Mouse (Mus musculus): ENCODE measurements around the gene Pigx. TPM values are rescaled to one million over a fixed set of nuclear protein-coding genes. Genes with fewer than 3 reads are reported as not detected.
"Not testable (repeated sequence)": the region's sequence is repeated elsewhere in the genome, so short reads cannot be mapped to it uniquely, and the experiment has no call there.

Pigx gene
- polyA plus RNA-seq, 1 experiment from 2014 or later = 153 TPM

- Histone ChIP-seq H3K9me3 (replicated peaks) (peaks cover 7% of the 10 kb centered on the region; the same call in 1 of the 2 replicates), H3K27ac (replicated peaks) (no peak overlapping the region), H3K36me3 (peaks cover 52% of the 10 kb centered on the region), H3K4me3 (no peak overlapping the region), H3K27me3 (ENCODE audit: low read depth, poor library complexity, severe bottlenecking) (no peaks in the 10 kb centered on the region), H3K4me1 (peaks cover 25% of the 10 kb centered on the region)
- no peak for DNase-seq (ENCODE audit: low spot score)
- 94% methylated on average over 13 of the region's 13 CpGs for WGBS
Observed at GRCm38 (mm10) chr16:32102295-32102694, 2.8 kb upstream of the Pigx start.

- Histone ChIP-seq H3K4me1 (peaks cover 25% of the 10 kb centered on the region), H3K36me3 (peaks cover 45% of the 10 kb centered on the region), H3K27ac (replicated peaks) (peak overlapping the region; percentile 94), H3K9me3 (replicated peaks) (no peaks in the 10 kb centered on the region), H3K27me3 (ENCODE audit: low read depth, poor library complexity, severe bottlenecking) (no peaks in the 10 kb centered on the region), H3K4me3 (peak overlapping the region; percentile 85)
- under 1% methylated on average over 39 of the region's 39 CpGs for WGBS
- no peak for DNase-seq (ENCODE audit: low spot score)
Observed at GRCm38 (mm10) chr16:32098897-32099637, 473 bp downstream of the Pigx start.

- WGBS = 93% methylated on average over 2 of the region's 2 CpGs
- H3K4me3 ChIP-seq = not testable (repeated sequence)
Observed at GRCm38 (mm10) chr16:32097757-32098156, 1.8 kb downstream of the Pigx start.

GRCm38 (mm10) chr16:32091466-32091865 lies 8.1 kb downstream of the Pigx start:
- Histone ChIP-seq H3K36me3 (peaks cover 89% of the 10 kb centered on the region), H3K27ac (replicated peaks) (no peak overlapping the region), H3K9me3 (replicated peaks) (no peaks in the 10 kb centered on the region), H3K4me1 (no peaks in the 10 kb centered on the region), H3K4me3 (no peak overlapping the region), H3K27me3 (ENCODE audit: low read depth, poor library complexity, severe bottlenecking) (no peaks in the 10 kb centered on the region)
- WGBS = 97% methylated on average over 7 of the region's 7 CpGs
- no peak for DNase-seq (ENCODE audit: low spot score)

More at GRCm38 (mm10) chr16:32097757-32098156, 1.8 kb downstream of the Pigx start:
- Histone ChIP-seq H3K36me3 (peaks cover 37% of the 10 kb centered on the region), H3K4me1 (peaks cover 25% of the 10 kb centered on the region)
- not testable (repeated sequence) for H3K9me3 ChIP-seq (replicated peaks); H3K27ac ChIP-seq (replicated peaks); H3K27me3 ChIP-seq (ENCODE audit: low read depth, poor library complexity, severe bottlenecking); DNase-seq (ENCODE audit: low spot score)

GRCm38 (mm10) chr16:32087629-32088443 lies 11.7 kb downstream of the Pigx start:
- Histone ChIP-seq H3K4me3 (no peak overlapping the region), H3K27ac (replicated peaks) (no peak overlapping the region), H3K9me3 (replicated peaks) (no peaks in the 10 kb centered on the region), H3K36me3 (peaks cover 99% of the 10 kb centered on the region), H3K4me1 (no peaks in the 10 kb centered on the region), H3K27me3 (ENCODE audit: low read depth, poor library complexity, severe bottlenecking) (no peaks in the 10 kb centered on the region)
- 88% methylated on average over 17 of the region's 17 CpGs for WGBS
- DNase-seq (ENCODE audit: low spot score) = no peak

GRCm38 (mm10) chr16:32078991-32079511 lies 20.5 kb downstream of the Pigx start, which contains the start of gene Pak2:
Pak2 (minus strand) TSS chr16:32079342.
- Histone ChIP-seq H3K27me3 (ENCODE audit: low read depth, poor library complexity, severe bottlenecking) (no peaks in the 10 kb centered on the region), H3K36me3 (peaks cover 37% of the 10 kb centered on the region), H3K4me3 (peak within 1 kb of the TSS; percentile 92), H3K27ac (replicated peaks) (peak within 1 kb of the TSS; percentile 99), H3K9me3 (replicated peaks) (no peaks in the 10 kb centered on the region), H3K4me1 (peaks cover 26% of the 10 kb centered on the region)
- WGBS = under 1% methylated on average over 54 of the region's 60 CpGs
- DNase-seq (ENCODE audit: low spot score) = peak; percentile 93

- peak; percentile 77 for DNase-seq (ENCODE audit: low spot score)
- WGBS = under 1% methylated on average over 30 of the region's 30 CpGs
Observed at GRCm38 (mm10) chr16:32078408-32078990, 21.0 kb downstream of the Pigx start.

GRCm38 (mm10) chr16:32077648-32078407 lies 21.7 kb downstream of the Pigx start:
- Histone ChIP-seq H3K36me3 (peaks cover 34% of the 10 kb centered on the region), H3K27ac (replicated peaks) (peak overlapping the region; percentile 99), H3K4me1 (peaks cover 26% of the 10 kb centered on the region), H3K9me3 (replicated peaks) (no peaks in the 10 kb centered on the region), H3K27me3 (ENCODE audit: low read depth, poor library complexity, severe bottlenecking) (no peaks in the 10 kb centered on the region), H3K4me3 (peak overlapping the region; percentile 92)
- DNase-seq (ENCODE audit: low spot score) = peak; percentile 15
- WGBS = 24% methylated on average over 13 of the region's 13 CpGs

More at GRCm38 (mm10) chr16:32078408-32078990, 21.0 kb downstream of the Pigx start:
- Histone ChIP-seq H3K4me1 (peaks cover 26% of the 10 kb centered on the region), H3K27me3 (ENCODE audit: low read depth, poor library complexity, severe bottlenecking) (no peaks in the 10 kb centered on the region), H3K36me3 (peaks cover 34% of the 10 kb centered on the region), H3K27ac (replicated peaks) (peak overlapping the region; percentile 99), H3K9me3 (replicated peaks) (no peaks in the 10 kb centered on the region), H3K4me3 (peak overlapping the region; percentile 92)

GRCm38 (mm10) chr16:32076406-32076805 lies 23.1 kb downstream of the Pigx start:
- Histone ChIP-seq H3K4me1 (peaks cover 26% of the 10 kb centered on the region), H3K27me3 (ENCODE audit: low read depth, poor library complexity, severe bottlenecking) (no peaks in the 10 kb centered on the region), H3K4me3 (peak overlapping the region; percentile 2; the same call in 1 of the 2 replicates), H3K9me3 (replicated peaks) (no peaks in the 10 kb centered on the region), H3K27ac (replicated peaks) (no peak overlapping the region), H3K36me3 (peaks cover 19% of the 10 kb centered on the region)
- 90% methylated on average over 3 of the region's 3 CpGs for WGBS
- no peak for DNase-seq (ENCODE audit: low spot score)

GRCm38 (mm10) chr16:32075762-32076161 lies 23.8 kb downstream of the Pigx start:
- peaks cover 26% of the 10 kb centered on the region for H3K4me1 ChIP-seq
- H3K4me3 ChIP-seq = no peak overlapping the region
- 86% methylated on average over 1 of the region's 1 CpGs for WGBS
- H3K27me3 ChIP-seq (ENCODE audit: low read depth, poor library complexity, severe bottlenecking) = no peaks in the 10 kb centered on the region
- no peak overlapping the region for H3K27ac ChIP-seq (replicated peaks)
- no peak for DNase-seq (ENCODE audit: low spot score)
- H3K36me3 ChIP-seq = peaks cover 15% of the 10 kb centered on the region
- no peaks in the 10 kb centered on the region for H3K9me3 ChIP-seq (replicated peaks)

- not testable (repeated sequence) for DNase-seq (ENCODE audit: low spot score); H3K4me1 ChIP-seq; H3K4me3 ChIP-seq; H3K27me3 ChIP-seq (ENCODE audit: low read depth, poor library complexity, severe bottlenecking); H3K36me3 ChIP-seq; H3K27ac ChIP-seq (replicated peaks); H3K9me3 ChIP-seq (replicated peaks)
- 92% methylated on average over 4 of the region's 4 CpGs for WGBS
Observed at GRCm38 (mm10) chr16:32070070-32070469, 29.5 kb downstream of the Pigx start.
